Mouse (Mus musculus): ENCODE measurements around the gene Ano6.

The Ano6 gene

DNA sequence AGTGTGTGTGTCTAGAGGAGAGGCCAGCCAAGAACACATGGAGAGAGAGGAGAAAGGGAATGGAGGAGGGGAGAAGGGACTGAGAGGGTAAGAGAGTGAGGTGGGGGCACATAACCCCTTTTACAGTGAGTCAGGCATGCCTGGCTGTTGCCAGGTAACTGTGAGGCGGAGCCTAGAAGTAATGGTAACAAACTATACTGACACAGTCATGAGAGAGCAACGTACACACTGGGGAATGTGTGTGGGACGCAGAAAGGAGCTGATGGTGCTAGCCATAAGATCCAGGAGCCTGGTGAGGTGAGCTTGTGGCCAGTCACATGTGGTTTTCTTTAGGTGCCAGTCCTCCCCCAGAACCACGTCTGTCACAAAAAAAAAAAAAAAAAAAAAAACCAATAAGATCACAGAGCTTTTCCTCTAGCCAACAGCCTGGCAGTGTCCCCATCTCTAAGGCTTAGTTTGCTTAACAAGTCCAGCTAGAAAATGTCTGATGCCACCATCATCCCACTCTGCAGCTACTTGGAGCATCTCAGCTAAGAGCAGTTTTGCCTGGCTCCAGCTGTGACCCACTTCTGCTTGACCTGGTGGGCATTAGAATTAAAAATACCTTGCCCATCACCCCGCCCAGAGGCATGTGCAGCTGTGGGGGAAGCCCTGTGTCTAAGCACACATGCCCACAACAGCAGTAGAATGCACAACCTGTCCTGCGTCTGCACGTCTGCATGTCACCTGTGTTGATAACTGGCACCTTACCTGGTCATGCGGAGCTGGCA is 186.7 kb downstream of the Ano6 start:
- no peak for DNase-seq

GRCm38 (mm10) chr15:95977939-95978252 is 187.3 kb downstream of the Ano6 start:
- DNase-seq: no peak

DNA sequence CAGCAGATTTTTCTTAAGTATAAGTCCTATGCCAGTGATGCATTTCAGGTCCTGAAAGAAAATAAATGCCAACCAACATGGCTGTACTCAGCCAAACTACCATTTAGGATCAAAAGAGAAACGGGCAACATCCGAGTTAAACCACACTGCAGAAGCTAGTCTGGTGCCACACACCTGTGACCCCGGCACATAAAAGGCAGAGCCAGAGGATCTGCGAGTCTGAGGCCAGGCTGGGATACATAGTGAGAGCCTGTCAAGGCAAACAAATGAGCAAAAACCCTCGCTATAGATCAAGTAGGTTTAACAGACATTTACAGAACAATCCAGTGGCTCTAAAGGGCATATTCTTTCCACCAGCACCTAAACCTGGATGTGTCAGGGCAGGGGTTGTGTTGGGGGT is 190.0 kb downstream of the Ano6 start:
- no peak for DNase-seq

- DNase-seq: no peak
Observed at GRCm38 (mm10) chr15:95987916-95988315, 197.3 kb downstream of the Ano6 start.

DNA sequence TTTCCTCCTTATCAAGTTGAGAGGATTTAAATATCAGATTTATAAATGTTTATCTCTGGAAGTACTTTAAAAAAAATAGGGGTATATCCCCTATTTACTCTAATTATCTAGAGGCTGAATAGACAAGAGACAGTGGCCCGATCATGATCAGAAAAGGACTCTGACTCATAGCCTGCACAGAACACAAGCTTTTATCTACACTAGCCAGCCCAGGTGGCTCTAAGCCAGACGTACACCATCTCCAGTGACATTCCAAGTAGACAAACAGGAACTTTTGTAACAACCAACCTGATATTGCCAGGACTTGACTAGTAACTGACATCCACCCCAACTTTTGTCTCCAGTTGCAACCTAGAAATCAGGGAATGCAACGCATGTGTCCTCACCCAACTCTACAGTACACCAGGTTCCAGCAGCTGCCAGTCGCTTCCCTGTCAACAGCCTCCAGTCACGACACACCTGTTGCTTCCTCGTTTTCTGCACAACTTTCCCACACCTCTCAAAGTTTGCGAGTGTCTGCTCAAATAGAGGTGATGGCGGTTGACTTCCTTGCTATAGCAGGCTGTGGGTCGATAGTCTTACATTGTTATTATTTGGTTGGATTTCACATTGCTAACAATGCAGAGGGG is 199.0 kb downstream of the Ano6 start:
- DNase-seq: no peak

- no peak for DNase-seq
Observed at GRCm38 (mm10) chr15:96002958-96003601, 212.4 kb downstream of the Ano6 start.

GRCm38 (mm10) chr15:96011640-96012390 is 221.2 kb downstream of the Ano6 start:
- DNase-seq: no peak

GRCm38 (mm10) chr15:96012391-96012775 is 221.7 kb downstream of the Ano6 start:
- DNase-seq: peak; percentile 43 to 61

DNA sequence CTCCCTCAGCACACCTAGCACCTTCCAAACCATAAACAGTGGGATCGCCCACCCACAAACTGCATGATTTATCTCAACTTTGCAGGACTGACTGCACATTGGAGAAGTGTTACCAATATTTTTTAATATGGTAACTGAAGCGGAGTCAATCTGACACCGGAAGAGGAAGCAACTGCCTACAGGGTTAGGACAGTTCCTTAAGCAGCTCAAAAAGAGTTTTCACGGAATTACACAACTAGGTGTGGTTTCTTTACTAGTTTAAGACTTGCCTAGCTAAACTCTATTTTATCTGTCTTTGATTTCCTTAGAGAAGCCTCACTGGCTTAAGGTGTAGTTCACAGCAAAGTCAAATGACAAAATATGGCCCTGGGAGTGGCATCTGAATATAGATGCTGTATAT is 223.9 kb downstream of the Ano6 start:
- no peak for DNase-seq

DNA sequence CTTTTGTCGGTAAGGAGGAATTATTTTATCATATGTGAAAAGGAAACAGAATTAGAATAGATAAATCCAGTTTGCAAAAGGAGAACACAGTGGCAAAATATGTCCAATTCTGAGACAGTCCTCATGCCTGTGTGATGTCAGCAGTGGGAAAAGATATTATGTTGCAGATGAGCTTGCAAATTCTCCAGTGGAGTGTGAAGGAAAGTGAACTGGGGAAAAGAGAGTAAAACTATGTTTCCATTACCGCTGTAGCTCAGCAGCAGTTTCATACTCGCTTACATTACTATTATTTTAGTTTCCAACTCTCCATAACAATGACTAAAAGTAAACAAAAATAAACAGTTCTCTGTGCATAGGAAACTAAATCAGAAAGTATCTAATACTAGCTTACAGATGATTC is 229.8 kb downstream of the Ano6 start:
- no peak for DNase-seq

DNA sequence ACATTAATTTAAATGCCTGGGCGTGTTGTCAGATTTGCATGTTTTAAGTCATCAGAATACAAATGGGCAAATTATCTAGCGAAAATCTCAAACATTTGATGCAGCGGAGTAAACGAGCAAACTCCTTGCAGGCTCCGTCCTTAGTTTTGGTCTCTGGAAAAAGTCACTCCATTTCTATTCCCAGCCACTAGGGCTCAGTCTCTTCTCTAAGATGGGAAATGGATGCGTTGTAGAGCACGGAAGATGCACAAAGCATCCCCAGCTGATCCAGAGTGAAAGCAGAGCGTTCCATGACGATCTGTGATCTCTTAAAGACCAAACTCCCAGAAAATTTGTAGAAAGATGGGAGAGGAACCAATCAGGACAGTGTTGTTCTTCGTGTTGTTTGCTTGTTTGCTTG is 230.9 kb downstream of the Ano6 start:
- peak; percentile 40 to 58 for DNase-seq
